Mouse (Mus musculus) midbrain, embryonic 16.5 days (tissue): ENCODE results near the gene Trpm3. TPM values are rescaled to one million over a fixed set of nuclear protein-coding genes. Genes with fewer than 3 reads are reported as not detected.

Experiments used
- ATAC-seq: fragments of 200-750 bp; cut with Nextera tagmentation; 2 replicates; pipeline ENCODE4 v1.8.0; 2017; ENCODE audit warnings: moderate TSS enrichment
- H3K27ac ChIP-seq: fragments of 300-500 bp; sonication (generic); 2 replicates; pipeline ENCODE4 v1.5.1; 2014; ENCODE audit warnings: mild to moderate bottlenecking, low read length, mixed read lengths
- H3K27me3 ChIP-seq: fragments of 300-500 bp; sonication (generic); 2 replicates; pipeline ENCODE4 v1.6.1; 2014; ENCODE audit warnings: low read depth, low read length, mixed read lengths; ENCODE audit not compliant: control insufficient read depth, insufficient read depth
- H3K36me3 ChIP-seq: fragments of 300-500 bp; sonication (generic); 2 replicates; pipeline ENCODE4 v1.6.1; 2014; ENCODE audit warnings: mild to moderate bottlenecking, low read length, moderate library complexity, mixed read lengths; ENCODE audit not compliant: control insufficient read depth, insufficient read depth
- H3K4me1 ChIP-seq: fragments of 300-500 bp; sonication (generic); 2 replicates; pipeline ENCODE4 v1.6.1; 2014; ENCODE audit warnings: mild to moderate bottlenecking, low read length, mixed read lengths; ENCODE audit not compliant: control insufficient read depth, insufficient read depth
- H3K4me2 ChIP-seq: fragments of 300-500 bp; sonication (generic); 2 replicates; pipeline ENCODE4 v1.6.1; 2014; ENCODE audit warnings: mild to moderate bottlenecking, low read length, mixed read lengths
- H3K4me3 ChIP-seq: fragments of 300-500 bp; sonication (generic); 2 replicates; pipeline ENCODE4 v1.5.1; 2014; ENCODE audit warnings: low read depth, mild to moderate bottlenecking, low read length, moderate library complexity, mixed read lengths
- H3K9ac ChIP-seq: fragments of 300-500 bp; sonication (generic); 2 replicates; pipeline ENCODE4 v1.6.1; 2014; ENCODE audit warnings: low read depth, low read length, mixed read lengths
- H3K9me3 ChIP-seq: fragments of 300-500 bp; sonication (generic); replicated peaks from 2 replicates; pipeline ENCODE4 v1.6.1; 2014; ENCODE audit warnings: mild to moderate bottlenecking, low read length, mixed read lengths; ENCODE audit not compliant: control insufficient read depth, poor library complexity, severe bottlenecking
- WGBS: fragments of 180-500 bp; shearing (Covaris S2); extraction: QIAGEN DNeasy Blood & Tissue Kit; methylation state at CpG from one replicate; pipeline ENCODE4 v1.1.7; 2014; 5-methylcytosine and 5-hydroxymethylcytosine counted together
- polyA plus RNA-seq: library from polyadenylated mRNA; unstranded; fragments of >200 nt; fragmentation: Nextera tagmentation; extraction: Ambion mirVana; gene quantifications from 2 replicates; pipeline ENCODE4 v1.2.1, GENCODE M21; 2015

The Trpm3 gene
- polyA plus RNA-seq, 1 experiment from 2014 or later: 24.7 TPM

- Histone ChIP-seq H3K4me3 (no peak overlapping the region), H3K36me3 (no peaks in the 10 kb centered on the region), H3K27ac (no peak overlapping the region), H3K4me2 (no peak overlapping the region), H3K4me1 (peaks cover 17% of the 10 kb centered on the region), H3K9ac (no peak overlapping the region), H3K9me3 (no peaks in the 10 kb centered on the region), H3K27me3 (no peaks in the 10 kb centered on the region)
- 20% methylated on average over 2 of the region's 2 CpGs for WGBS
- no peak for ATAC-seq
Observed at GRCm38 (mm10) chr19:22300906-22301305, 162.1 kb downstream of the Trpm3 start.

- Histone ChIP-seq H3K27me3 (no peaks in the 10 kb centered on the region), H3K9ac (peak overlapping the region; percentile 21; the same call in 1 of the 2 replicates), H3K4me2 (peak overlapping the region; percentile 57), H3K27ac (peak overlapping the region; percentile 62; the same call in 1 of the 2 replicates), H3K4me3 (no peak overlapping the region; the same call in 1 of the 2 replicates), H3K9me3 (no peaks in the 10 kb centered on the region), H3K36me3 (no peaks in the 10 kb centered on the region), H3K4me1 (peaks cover 17% of the 10 kb centered on the region)
- WGBS: 16% methylated on average over 17 of the region's 17 CpGs
- ATAC-seq: peak; percentile 47
Observed at GRCm38 (mm10) chr19:22303021-22303951, 164.4 kb downstream of the Trpm3 start.

GRCm38 (mm10) chr19:22303952-22304655 lies 165.3 kb downstream of the Trpm3 start:
- H3K4me2 ChIP-seq: peak overlapping the region; percentile 57
- H3K36me3 ChIP-seq: no peaks in the 10 kb centered on the region
- peak overlapping the region; percentile 30 for H3K4me3 ChIP-seq
- no peaks in the 10 kb centered on the region for H3K27me3 ChIP-seq
- H3K9ac ChIP-seq: 0 out of 2 replicates have a peak overlapping the region, but pooled peaks have one; percentile 18
- no peaks in the 10 kb centered on the region for H3K9me3 ChIP-seq
- H3K27ac ChIP-seq: peak overlapping the region; percentile 62
- WGBS: 1% methylated on average over 16 of the region's 18 CpGs
- peak; percentile 89 for ATAC-seq
- H3K4me1 ChIP-seq: peaks cover 17% of the 10 kb centered on the region

GRCm38 (mm10) chr19:22308081-22308480 lies 169.2 kb downstream of the Trpm3 start:
- no peaks in the 10 kb centered on the region for H3K36me3 ChIP-seq
- 94% methylated on average over 2 of the region's 2 CpGs for WGBS
- no peaks in the 10 kb centered on the region for H3K27me3 ChIP-seq
- H3K9ac ChIP-seq: no peak overlapping the region
- H3K4me3 ChIP-seq: no peak overlapping the region
- H3K27ac ChIP-seq: no peak overlapping the region
- H3K9me3 ChIP-seq: no peaks in the 10 kb centered on the region
- no peak overlapping the region for H3K4me2 ChIP-seq
- ATAC-seq: no peak
- H3K4me1 ChIP-seq: peaks cover 10% of the 10 kb centered on the region

- H3K4me3 ChIP-seq: no peak overlapping the region
- H3K4me2 ChIP-seq: no peak overlapping the region
- no peak overlapping the region for H3K9ac ChIP-seq
- H3K27ac ChIP-seq: no peak overlapping the region
- no peaks in the 10 kb centered on the region for H3K4me1 ChIP-seq
- ATAC-seq: no peak
- no peaks in the 10 kb centered on the region for H3K36me3 ChIP-seq
- WGBS: 82% methylated on average over 4 of the region's 4 CpGs
- H3K27me3 ChIP-seq: no peaks in the 10 kb centered on the region
- no peaks in the 10 kb centered on the region for H3K9me3 ChIP-seq
Observed at GRCm38 (mm10) chr19:22317306-22317705, 178.5 kb downstream of the Trpm3 start.

- no peaks in the 10 kb centered on the region for H3K9me3 ChIP-seq
- H3K27ac ChIP-seq: no peak overlapping the region
- no peaks in the 10 kb centered on the region for H3K36me3 ChIP-seq
- no peaks in the 10 kb centered on the region for H3K27me3 ChIP-seq
- no peak overlapping the region for H3K9ac ChIP-seq
- H3K4me1 ChIP-seq: no peaks in the 10 kb centered on the region
- no peak overlapping the region for H3K4me3 ChIP-seq
- no peak for ATAC-seq
- no peak overlapping the region for H3K4me2 ChIP-seq
- 62% methylated on average over 2 of the region's 2 CpGs for WGBS
Observed at GRCm38 (mm10) chr19:22326813-22327212, 188.0 kb downstream of the Trpm3 start.

- H3K9me3 ChIP-seq: no peaks in the 10 kb centered on the region
- WGBS: 28% methylated on average over 5 of the region's 5 CpGs
- H3K4me2 ChIP-seq: no peak overlapping the region
- ATAC-seq: no peak
- no peak overlapping the region for H3K9ac ChIP-seq
- H3K27ac ChIP-seq: no peak overlapping the region
- no peak overlapping the region for H3K4me3 ChIP-seq
- no peaks in the 10 kb centered on the region for H3K36me3 ChIP-seq
- no peaks in the 10 kb centered on the region for H3K4me1 ChIP-seq
- no peaks in the 10 kb centered on the region for H3K27me3 ChIP-seq
Observed at GRCm38 (mm10) chr19:22327226-22327625, 188.4 kb downstream of the Trpm3 start.

- 91% methylated on average over 3 of the region's 3 CpGs for WGBS
- H3K9ac ChIP-seq: no peak overlapping the region
- no peaks in the 10 kb centered on the region for H3K27me3 ChIP-seq
- peak; percentile 69; the same call in 1 of the 2 replicates for ATAC-seq
- H3K4me2 ChIP-seq: no peak overlapping the region
- H3K36me3 ChIP-seq: no peaks in the 10 kb centered on the region
- H3K27ac ChIP-seq: no peak overlapping the region
- H3K4me1 ChIP-seq: peaks cover 3% of the 10 kb centered on the region; the same call in 1 of the 2 replicates
- H3K9me3 ChIP-seq: no peaks in the 10 kb centered on the region
- H3K4me3 ChIP-seq: no peak overlapping the region
Observed at GRCm38 (mm10) chr19:22336278-22336677, 197.4 kb downstream of the Trpm3 start.
